Mouse (Mus musculus): ENCODE data around the gene Ube2q2.

- TF ChIP-seq CTCF (IDR thresholded peaks at IDR 0.05) (no peak), EP300 (IDR thresholded peaks at IDR 0.05) (no peak)
Observed at GRCm38 (mm10) chr9:55131851-55132250, 16.8 kb upstream of the Ube2q2 start.

All from lung, postnatal 0 days (tissue).